Mouse (Mus musculus): Measurements from ENCODE around the gene Eme2. TPM values are rescaled to one million over a fixed set of nuclear protein-coding genes. Genes with fewer than 3 reads are reported as not detected.
"Not testable (repeated sequence)": the region's sequence is repeated elsewhere in the genome, so short reads cannot be mapped to it uniquely, and the experiment has no call there.

Gene Eme2
- polyA plus RNA-seq (2016; fragmentation: Nextera tagmentation; extraction: Ambion mirVana) = 20.3 and 21.4 TPM in 2 replicates

- Histone ChIP-seq H3K9ac (peak within 1 kb of the TSS; percentile 88), H3K36me3 (peaks cover 71% of the 10 kb centered on the region)
- under 1% methylated on average over 62 of the region's 62 CpGs for WGBS (ENCODE audit: insufficient replicate concordance)
Measured at GRCm38 (mm10) chr17:24894995-24895547, at the start of gene Eme2, which contains the start of gene Mrps34. Eme2 (minus strand) TSS chr17:24895087. Mrps34 (plus strand) TSS chr17:24895116.

GRCm38 (mm10) chr17:24943589-24943988, 48.7 kb upstream of the Eme2 start:
- not testable (repeated sequence) for ATAC-seq; H3K4me2 ChIP-seq; H3K4me3 ChIP-seq; H3K27ac ChIP-seq; H3K9ac ChIP-seq; H3K9me3 ChIP-seq (replicated peaks); H3K4me1 ChIP-seq; H3K27me3 ChIP-seq (replicated peaks)
- WGBS (ENCODE audit: insufficient replicate concordance) = 87% methylated on average over 1 of the region's 1 CpGs
- H3K36me3 ChIP-seq = peaks cover 72% of the 10 kb centered on the region

More at GRCm38 (mm10) chr17:24894995-24895547, at the start of gene Eme2, which contains the start of gene Mrps34:
- peaks cover 47% of the 10 kb centered on the region for H3K4me1 ChIP-seq
- H3K27me3 ChIP-seq (replicated peaks) = no peaks in the 10 kb centered on the region
- H3K4me2 ChIP-seq = peak within 1 kb of the TSS; percentile 97
- H3K4me3 ChIP-seq = peak within 1 kb of the TSS; percentile 92
- peak within 1 kb of the TSS; percentile 89 for H3K27ac ChIP-seq
- H3K9me3 ChIP-seq (replicated peaks) = no peaks in the 10 kb centered on the region
- peak; percentile 55 for ATAC-seq

- WGBS (ENCODE audit: insufficient replicate concordance) = 81% methylated on average over 7 of the region's 7 CpGs
- peaks cover 67% of the 10 kb centered on the region for H3K36me3 ChIP-seq
- H3K9ac ChIP-seq = no peak overlapping the region
- no peak for ATAC-seq
- H3K4me3 ChIP-seq = no peak overlapping the region
- H3K9me3 ChIP-seq (replicated peaks) = no peaks in the 10 kb centered on the region
- H3K27ac ChIP-seq = no peak overlapping the region
- no peaks in the 10 kb centered on the region for H3K27me3 ChIP-seq (replicated peaks)
- H3K4me1 ChIP-seq = no peaks in the 10 kb centered on the region
- H3K4me2 ChIP-seq = no peak overlapping the region
Measured at GRCm38 (mm10) chr17:24943036-24943435, 48.1 kb upstream of the Eme2 start.

GRCm38 (mm10) chr17:24942453-24942852, 47.6 kb upstream of the Eme2 start:
- peak; percentile 59; the same call in 1 of the 2 replicates for ATAC-seq
- not testable (repeated sequence) for H3K4me3 ChIP-seq; H3K27ac ChIP-seq; H3K4me2 ChIP-seq; H3K9me3 ChIP-seq (replicated peaks); H3K9ac ChIP-seq; H3K27me3 ChIP-seq (replicated peaks); H3K4me1 ChIP-seq
- H3K36me3 ChIP-seq = peaks cover 61% of the 10 kb centered on the region
- WGBS (ENCODE audit: insufficient replicate concordance) = 28% methylated on average over 2 of the region's 2 CpGs

- H3K4me2 ChIP-seq = peak overlapping the region; percentile 85
- no peak for ATAC-seq
- H3K27me3 ChIP-seq (replicated peaks) = no peaks in the 10 kb centered on the region
- peaks cover 34% of the 10 kb centered on the region for H3K36me3 ChIP-seq
- H3K27ac ChIP-seq = peak overlapping the region; percentile 84
- H3K9me3 ChIP-seq (replicated peaks) = no peaks in the 10 kb centered on the region
- H3K4me3 ChIP-seq = peak overlapping the region; percentile 77
- H3K9ac ChIP-seq = peak overlapping the region; percentile 82
- peaks cover 45% of the 10 kb centered on the region for H3K4me1 ChIP-seq
- WGBS (ENCODE audit: insufficient replicate concordance) = 49% methylated on average over 6 of the region's 6 CpGs
Measured at GRCm38 (mm10) chr17:24937266-24937665, 42.4 kb upstream of the Eme2 start.

- WGBS (ENCODE audit: insufficient replicate concordance) = under 1% methylated on average over 78 of the region's 78 CpGs
- ATAC-seq = peak; percentile 97
Measured at GRCm38 (mm10) chr17:24936259-24937237, 41.7 kb upstream of the Eme2 start, which contains the start of gene Mapk8ip3. Mapk8ip3 (minus strand) TSS chr17:24936977.

GRCm38 (mm10) chr17:24935666-24936065, 40.8 kb upstream of the Eme2 start:
- H3K27ac ChIP-seq = peak overlapping the region; percentile 84
- H3K4me1 ChIP-seq = peaks cover 46% of the 10 kb centered on the region
- H3K4me3 ChIP-seq = peak overlapping the region; percentile 77
- H3K9me3 ChIP-seq (replicated peaks) = no peaks in the 10 kb centered on the region
- peak overlapping the region; percentile 82 for H3K9ac ChIP-seq
- H3K36me3 ChIP-seq = peaks cover 36% of the 10 kb centered on the region
- H3K27me3 ChIP-seq (replicated peaks) = no peaks in the 10 kb centered on the region
- ATAC-seq = no peak
- peak overlapping the region; percentile 85 for H3K4me2 ChIP-seq

More at GRCm38 (mm10) chr17:24936259-24937237, 41.7 kb upstream of the Eme2 start, which contains the start of gene Mapk8ip3:
- peaks cover 46% of the 10 kb centered on the region for H3K4me1 ChIP-seq
- H3K4me3 ChIP-seq = peak within 1 kb of the TSS; percentile 77
- H3K27me3 ChIP-seq (replicated peaks) = no peaks in the 10 kb centered on the region
- peaks cover 35% of the 10 kb centered on the region for H3K36me3 ChIP-seq
- H3K9me3 ChIP-seq (replicated peaks) = no peaks in the 10 kb centered on the region
- peak within 1 kb of the TSS; percentile 85 for H3K4me2 ChIP-seq
- H3K9ac ChIP-seq = peak within 1 kb of the TSS; percentile 82
- peak within 1 kb of the TSS; percentile 84 for H3K27ac ChIP-seq

GRCm38 (mm10) chr17:24934926-24935325, 40.0 kb upstream of the Eme2 start:
- peak overlapping the region; percentile 77 for H3K4me3 ChIP-seq
- H3K27ac ChIP-seq = peak overlapping the region; percentile 84
- peaks cover 46% of the 10 kb centered on the region for H3K4me1 ChIP-seq

GRCm38 (mm10) chr17:24933163-24933562, 38.3 kb upstream of the Eme2 start:
- Histone ChIP-seq H3K4me1 (peaks cover 46% of the 10 kb centered on the region), H3K36me3 (peaks cover 46% of the 10 kb centered on the region), H3K9ac (no peak overlapping the region), H3K27me3 (replicated peaks) (no peaks in the 10 kb centered on the region), H3K4me3 (no peak overlapping the region), H3K4me2 (no peak overlapping the region), H3K27ac (no peak overlapping the region), H3K9me3 (replicated peaks) (no peaks in the 10 kb centered on the region)
- WGBS (ENCODE audit: insufficient replicate concordance) = 84% methylated on average over 4 of the region's 4 CpGs
- no peak for ATAC-seq

More at GRCm38 (mm10) chr17:24934926-24935325, 40.0 kb upstream of the Eme2 start:
- Histone ChIP-seq H3K9me3 (replicated peaks) (no peaks in the 10 kb centered on the region), H3K4me2 (peak overlapping the region; percentile 85), H3K36me3 (peaks cover 36% of the 10 kb centered on the region), H3K27me3 (replicated peaks) (no peaks in the 10 kb centered on the region), H3K9ac (peak overlapping the region; percentile 82)
- 68% methylated on average over 4 of the region's 4 CpGs for WGBS (ENCODE audit: insufficient replicate concordance)
- no peak for ATAC-seq

- no peak overlapping the region for H3K4me2 ChIP-seq
- H3K4me1 ChIP-seq = peaks cover 42% of the 10 kb centered on the region
- 89% methylated on average over 4 of the region's 4 CpGs for WGBS (ENCODE audit: insufficient replicate concordance)
- H3K36me3 ChIP-seq = peaks cover 53% of the 10 kb centered on the region
- no peak for ATAC-seq
- no peaks in the 10 kb centered on the region for H3K27me3 ChIP-seq (replicated peaks)
- H3K9me3 ChIP-seq (replicated peaks) = no peaks in the 10 kb centered on the region
- no peak overlapping the region; the same call in 1 of the 2 replicates for H3K9ac ChIP-seq
- no peak overlapping the region for H3K4me3 ChIP-seq
- no peak overlapping the region for H3K27ac ChIP-seq
Measured at GRCm38 (mm10) chr17:24932431-24932830, 37.5 kb upstream of the Eme2 start.

- Histone ChIP-seq H3K4me1 (peaks cover 22% of the 10 kb centered on the region), H3K4me2 (no peak overlapping the region), H3K9ac (no peak overlapping the region), H3K27ac (no peak overlapping the region), H3K36me3 (peaks cover 80% of the 10 kb centered on the region), H3K27me3 (replicated peaks) (no peaks in the 10 kb centered on the region), H3K4me3 (no peak overlapping the region), H3K9me3 (replicated peaks) (no peaks in the 10 kb centered on the region)
- WGBS (ENCODE audit: insufficient replicate concordance) = 96% methylated on average over 1 of the region's 1 CpGs
- ATAC-seq = no peak
Measured at GRCm38 (mm10) chr17:24929506-24929905, 34.6 kb upstream of the Eme2 start.

GRCm38 (mm10) chr17:24923246-24923645, 28.4 kb upstream of the Eme2 start:
- H3K27me3 ChIP-seq (replicated peaks) = no peaks in the 10 kb centered on the region
- H3K4me3 ChIP-seq = no peak overlapping the region
- no peaks in the 10 kb centered on the region for H3K9me3 ChIP-seq (replicated peaks)
- no peak for ATAC-seq
- WGBS (ENCODE audit: insufficient replicate concordance) = 90% methylated on average over 1 of the region's 1 CpGs
- no peak overlapping the region for H3K4me2 ChIP-seq
- H3K4me1 ChIP-seq = no peaks in the 10 kb centered on the region
- peaks cover 98% of the 10 kb centered on the region for H3K36me3 ChIP-seq
- no peak overlapping the region for H3K9ac ChIP-seq
- no peak overlapping the region for H3K27ac ChIP-seq
